Mouse (Mus musculus) ES-Bruce4 (cell line): ENCODE data around the gene Hivep2.

Experiments
- CTCF ChIP-seq: IDR thresholded peaks from one replicate; pipeline ENCODE4 v1.8.1; 2011; ENCODE audit warnings: low read depth, low read length
- EP300 ChIP-seq: IDR thresholded peaks from 2 replicates; pipeline ENCODE4 v1.6.1; 2011; ENCODE audit warnings: low read depth, low read length; ENCODE audit not compliant: insufficient read depth
- POLR2A ChIP-seq: IDR thresholded peaks from one replicate; pipeline ENCODE4 v1.8.1; 2011; ENCODE audit warnings: low read length; ENCODE audit not compliant: insufficient read depth

DNA sequence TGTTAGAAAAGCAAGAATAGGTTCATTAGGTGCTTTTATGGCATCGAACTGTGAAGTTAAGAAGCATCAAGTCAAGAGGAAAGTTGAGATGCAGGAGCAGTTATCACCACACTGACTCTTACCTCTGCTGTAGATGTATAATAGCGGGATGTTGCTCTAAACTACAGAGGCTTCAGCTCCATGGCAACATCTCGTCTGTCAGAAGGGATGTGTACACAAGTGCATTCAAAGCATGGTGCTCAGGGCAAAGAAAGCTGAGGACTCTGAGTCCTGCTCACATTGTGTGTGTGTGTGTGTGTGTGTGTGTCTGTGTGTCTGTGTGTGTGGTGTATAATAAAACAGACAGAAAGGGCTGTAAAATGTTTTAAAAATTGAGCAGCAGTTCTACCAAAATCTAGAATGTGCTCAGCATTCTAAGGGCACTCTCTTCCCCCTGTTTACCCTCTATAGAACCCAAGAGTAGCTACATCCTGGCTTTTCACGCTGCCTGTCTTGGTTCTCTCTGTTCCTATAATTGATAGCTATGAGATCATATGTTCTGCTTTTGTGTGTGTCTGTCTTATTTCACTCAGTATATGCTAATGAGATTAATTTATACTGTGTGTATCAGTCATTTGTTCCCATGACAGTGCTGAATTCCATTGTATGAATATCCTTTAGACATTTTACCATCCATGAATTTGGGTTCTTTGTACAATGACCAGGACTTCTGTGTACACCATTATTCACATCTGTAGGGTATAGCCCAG, 39.1 kb downstream of the Hivep2 start:
- TF ChIP-seq POLR2A (no peak), CTCF (no peak), EP300 (no peak)
